14 mouse cellular contexts compared by ENCODE assay signal in the genomic region with DNA sequence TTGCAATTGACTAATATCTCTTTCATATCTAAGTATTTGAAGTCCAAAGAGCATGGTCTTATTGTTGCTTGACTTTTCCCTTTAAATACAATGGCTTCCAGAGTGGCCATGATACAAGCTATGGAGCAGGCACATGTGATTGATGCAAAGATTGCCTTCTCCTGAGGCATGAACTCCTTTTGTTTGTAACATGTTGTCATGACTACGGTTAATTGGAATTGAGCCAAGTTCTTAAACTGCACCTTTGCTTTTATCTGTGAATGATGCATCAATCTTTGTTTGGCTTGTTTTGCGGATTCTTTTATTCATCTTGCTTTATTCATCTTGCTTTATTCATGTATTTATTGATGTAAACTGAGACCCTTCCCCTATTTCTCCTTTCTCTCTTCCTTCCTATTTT.
"Had no signal": no experiment of that assay in that cellular context is flagged by ENCODE, and none has a peak within 500 bp of the region (broad histone marks: within the 10 kb centered on the region; RNA-seq: fewer than 3 reads in every experiment).

No protein-coding gene starts in this region.

- H3K9ac ChIP-seq: limb, embryonic 12.5 days; liver, embryonic 14.5 days had no signal

- H3K4me1 ChIP-seq: limb, embryonic 12.5 days had no signal

- H3K36me3 ChIP-seq: limb, embryonic 12.5 days had no signal

- H3K27ac ChIP-seq: limb, embryonic 12.5 days; liver, embryonic 14.5 days had no signal

- DNase-seq: kidney, adult 8-10 months; kidney, postnatal 25 days; layer of hippocampus, adult 9-11 months; layer of hippocampus, postnatal 36 days; lung, adult 18-20 months; lung, postnatal 10 days; lung, postnatal 4 days; right cerebral cortex, postnatal 4 days; spleen, adult 18-20 months; thymus, adult 2 months; thymus, postnatal 25 days had no signal

- H3K4me3 ChIP-seq: limb, embryonic 12.5 days had no signal

- H3K9me3 ChIP-seq: limb, embryonic 12.5 days had no signal

- H3K27me3 ChIP-seq: limb, embryonic 12.5 days had no signal

- H3K4me2 ChIP-seq: limb, embryonic 12.5 days; midbrain, embryonic 11.5 days had no signal
